Mouse (Mus musculus): Measurements from ENCODE around the gene Bnc2.

DNA sequence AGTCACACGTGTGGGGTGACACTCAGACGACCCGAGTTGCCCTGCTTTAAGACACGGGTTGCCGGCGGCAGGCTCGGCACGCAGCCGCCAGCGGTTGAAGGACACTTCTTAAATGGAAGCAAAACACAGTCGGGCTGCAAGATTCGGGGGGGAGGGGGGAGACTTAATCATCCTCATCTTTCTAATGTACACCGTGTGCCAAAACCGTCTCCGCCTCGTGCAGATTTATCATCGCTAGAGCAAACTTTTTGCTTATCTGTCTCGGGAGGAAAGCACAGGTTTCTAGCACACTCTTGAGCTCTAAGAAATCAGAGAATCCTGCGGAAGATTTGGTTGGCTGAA, 870 bp upstream of the Bnc2 start:
- no peak for TF ChIP-seq CTCF (IDR thresholded peaks at IDR 0.05; ENCODE audit: control insufficient read depth, insufficient read depth, low read length)
- no peak for TF ChIP-seq POLR2A (IDR thresholded peaks at IDR 0.05; ENCODE audit: borderline replicate concordance, control insufficient read depth, low read depth, low read length)
